Mouse (Mus musculus) CH12.LX (cell line): ENCODE measurements around the gene Cplx1. TPM values are rescaled to one million over a fixed set of nuclear protein-coding genes. Genes with fewer than 3 reads are reported as not detected.

Experiments
- DNase-seq: peaks from one replicate; pipeline ENCODE4 v3.0.0-alpha.2; 2013; ENCODE audit errors: extremely low read depth
- H3K27ac ChIP-seq: 2 replicates; pipeline ENCODE4 v1.5.1; 2012; ENCODE audit warnings: low read depth, mild to moderate bottlenecking, control low read depth, moderate library complexity; ENCODE audit not compliant: insufficient read depth
- H3K27me3 ChIP-seq: replicated peaks from 2 replicates; pipeline ENCODE3; 2012; ENCODE audit warnings: inconsistent platforms
- H3K36me3 ChIP-seq, 2 experiments: replicated peaks in 1 of 2; 2 replicates each; pipeline versions ENCODE3 to v1.6.1; 2012; ENCODE audit warnings: inconsistent platforms in 1 of 2, low read length in 1 of 2, mild to moderate bottlenecking in 1 of 2, mixed read lengths in 1 of 2, moderate library complexity in 1 of 2; ENCODE audit not compliant: control insufficient read depth in 1 of 2, insufficient read depth in 1 of 2
- H3K4me1 ChIP-seq, 2 experiments: 2 replicates each; pipeline ENCODE4 v1.6.1; 2012; ENCODE audit warnings: inconsistent platforms in 1 of 2, moderate library complexity in 1 of 2; ENCODE audit not compliant: insufficient read depth in 2 of 2, control insufficient read depth in 1 of 2
- H3K4me2 ChIP-seq: 2 replicates; pipeline ENCODE4 v1.6.1; 2012; ENCODE audit warnings: low read depth, mild to moderate bottlenecking, control low read depth; ENCODE audit not compliant: poor library complexity, insufficient read depth, severe bottlenecking
- H3K4me3 ChIP-seq, 3 experiments: fragments of 150-350 bp in 1 of 3; sonication (generic) in 1 of 3; replicated peaks in 1 of 3; 2 replicates each; pipeline versions ENCODE3 to v1.5.1; 2011 to 2012; ENCODE audit warnings: low read depth in 2 of 3, low read length in 2 of 3, mild to moderate bottlenecking in 2 of 3, moderate library complexity in 2 of 3, control low read depth in 1 of 3, improper control_type of control experiment in 1 of 3, inconsistent platforms in 1 of 3, mixed read lengths in 1 of 3; ENCODE audit not compliant: poor library complexity in 1 of 3
- H3K79me2 ChIP-seq: replicated peaks from 2 replicates; pipeline ENCODE4 v1.6.1; 2012; ENCODE audit warnings: mild to moderate bottlenecking, moderate library complexity; ENCODE audit not compliant: control insufficient read depth, poor library complexity, insufficient read depth, severe bottlenecking; ENCODE audit errors: extremely low read depth
- H3K9ac ChIP-seq: 2 replicates; pipeline ENCODE4 v1.6.1; 2012; ENCODE audit warnings: low read depth, mild to moderate bottlenecking, control low read depth, moderate library complexity; ENCODE audit not compliant: insufficient read depth
- H3K9me3 ChIP-seq: replicated peaks from 2 replicates; pipeline ENCODE3; 2012; ENCODE audit warnings: low read length, inconsistent platforms, mixed read lengths
- CTCF ChIP-seq, 2 experiments: IDR thresholded peaks in 1 of 2; conservative IDR thresholded peaks in 1 of 2; 2 replicates each; pipeline ENCODE4 v1.5.1; 2011 to 2012; ENCODE audit warnings: low read depth in 2 of 2, low read length in 2 of 2, improper control_type of control experiment in 1 of 2, inconsistent platforms in 1 of 2, mild to moderate bottlenecking in 1 of 2, moderate library complexity in 1 of 2
- ELF1 ChIP-seq: IDR thresholded peaks from 2 replicates; pipeline ENCODE4 v1.6.1; 2014; ENCODE audit warnings: low read depth, mild to moderate bottlenecking, inconsistent platforms, low read length, improper control_type of control experiment
- ETS1 ChIP-seq: conservative IDR thresholded peaks from 2 replicates; pipeline ENCODE4 v1.6.1; 2012; ENCODE audit warnings: low read depth, mild to moderate bottlenecking, inconsistent platforms, low read length, improper control_type of control experiment, moderate library complexity
- GABPA ChIP-seq: IDR thresholded peaks from 2 replicates; pipeline ENCODE4 v1.6.1; 2012; ENCODE audit warnings: low read depth, low read length, improper control_type of control experiment, inconsistent platforms; ENCODE audit not compliant: insufficient replicate concordance
- HCFC1 ChIP-seq: IDR thresholded peaks from 2 replicates; pipeline ENCODE4 v1.6.1; 2012; ENCODE audit warnings: low read depth, mild to moderate bottlenecking, inconsistent platforms, low read length, improper control_type of control experiment
- JUN ChIP-seq: IDR thresholded peaks from 2 replicates; pipeline ENCODE4 v1.6.1; 2011; ENCODE audit warnings: low read depth, mild to moderate bottlenecking, low read length, improper control_type of control experiment, moderate library complexity; ENCODE audit not compliant: insufficient read depth
- KAT2A ChIP-seq: IDR thresholded peaks from 2 replicates; pipeline ENCODE4 v1.6.1; 2012; ENCODE audit warnings: low read length, improper control_type of control experiment, inconsistent platforms; ENCODE audit not compliant: insufficient replicate concordance
- MAFK ChIP-seq: IDR thresholded peaks from 2 replicates; pipeline ENCODE4 v1.6.1; 2011; ENCODE audit warnings: low read length, improper control_type of control experiment; ENCODE audit not compliant: insufficient replicate concordance
- MAX ChIP-seq: IDR thresholded peaks from 2 replicates; pipeline ENCODE4 v1.6.1; 2011; ENCODE audit warnings: low read length, improper control_type of control experiment
- MEF2A ChIP-seq: IDR thresholded peaks from 2 replicates; pipeline ENCODE4 v1.6.1; 2014; ENCODE audit warnings: low read depth, mild to moderate bottlenecking, inconsistent platforms, low read length, improper control_type of control experiment, borderline replicate concordance
- MXI1 ChIP-seq: IDR thresholded peaks from 2 replicates; pipeline ENCODE4 v1.6.1; 2011; ENCODE audit warnings: mild to moderate bottlenecking, low read depth, low read length, improper control_type of control experiment
- MYC ChIP-seq: IDR thresholded peaks from 2 replicates; pipeline ENCODE4 v1.6.1; 2011; ENCODE audit warnings: low read depth, mild to moderate bottlenecking, improper control_type of control experiment, low read length
- NELFE ChIP-seq: IDR thresholded peaks from 2 replicates; pipeline ENCODE4 v1.6.1; 2011; ENCODE audit warnings: low read depth, low read length, improper control_type of control experiment
- NRF1 ChIP-seq: IDR thresholded peaks from 2 replicates; pipeline ENCODE4 v1.6.1; 2014; ENCODE audit warnings: low read depth, mild to moderate bottlenecking, inconsistent platforms, low read length, improper control_type of control experiment, moderate library complexity
- PAX5 ChIP-seq: IDR thresholded peaks from 2 replicates; pipeline ENCODE4 v1.6.1; 2012; ENCODE audit warnings: low read length, inconsistent platforms, mixed read lengths
- RAD21 ChIP-seq: IDR thresholded peaks from 2 replicates; pipeline ENCODE4 v1.6.1; 2011; ENCODE audit warnings: low read depth, mild to moderate bottlenecking, low read length, improper control_type of control experiment, moderate library complexity
- RCOR1 ChIP-seq: conservative IDR thresholded peaks from 2 replicates; pipeline ENCODE4 v1.6.1; 2012; ENCODE audit warnings: low read depth, mild to moderate bottlenecking, inconsistent platforms, low read length, improper control_type of control experiment
- SIN3A ChIP-seq: IDR thresholded peaks from 2 replicates; pipeline ENCODE4 v1.6.1; 2012; ENCODE audit warnings: low read length, improper control_type of control experiment, inconsistent platforms
- SMC3 ChIP-seq: IDR thresholded peaks from 2 replicates; pipeline ENCODE4 v1.6.1; 2011; ENCODE audit warnings: low read depth, low read length, improper control_type of control experiment
- TBP ChIP-seq: conservative IDR thresholded peaks from 2 replicates; pipeline ENCODE4 v1.6.1; 2011; ENCODE audit warnings: low read depth, low read length, improper control_type of control experiment
- TCF12 ChIP-seq: IDR thresholded peaks from 2 replicates; pipeline ENCODE4 v1.6.1; 2014; ENCODE audit warnings: low read depth, mild to moderate bottlenecking, inconsistent platforms, low read length, improper control_type of control experiment
- USF1 ChIP-seq: IDR thresholded peaks from 2 replicates; pipeline ENCODE4 v1.6.1; 2014; ENCODE audit warnings: low read depth, mild to moderate bottlenecking, inconsistent platforms, low read length, improper control_type of control experiment
- ZC3H11A ChIP-seq: IDR thresholded peaks from 2 replicates; pipeline ENCODE4 v1.6.1; 2012; ENCODE audit warnings: low read depth, mild to moderate bottlenecking, inconsistent platforms, low read length, improper control_type of control experiment
- ZKSCAN1 ChIP-seq: IDR thresholded peaks from 2 replicates; pipeline ENCODE4 v1.6.1; 2012; ENCODE audit warnings: low read depth, inconsistent platforms, low read length, improper control_type of control experiment, borderline replicate concordance
- ZMIZ1 ChIP-seq: IDR thresholded peaks from 2 replicates; pipeline ENCODE4 v1.6.1; 2012; ENCODE audit warnings: low read depth, mild to moderate bottlenecking, inconsistent platforms, low read length, improper control_type of control experiment
- dilution Hi-C: fragments of 300-500 bp; cut with MboI; formaldehyde crosslinking; loops from 2 replicates; pipeline ENCODE4 v1.14.3; 2020; ENCODE audit warnings: low sequenced_read_pairs; ENCODE audit not compliant: extremely low pct_unique_long_range_greater_than_20kb, extremely low pct_ligation_motif_present
- in situ Hi-C: fragments of 300-500 bp; cut with MboI; formaldehyde crosslinking; loops from 3 replicates; pipeline ENCODE4 v1.14.3; 2019; ENCODE audit warnings: low sequenced_read_pairs, low pct_ligation_motif_present, low pct_unique_long_range_greater_than_20kb, mixed read lengths
- polyA plus RNA-seq: library from polyadenylated mRNA; unstranded; fragments of >175 nt; gene quantifications from 2 replicates; pipeline ENCODE4 v1.2.1, GENCODE M21; 2012; ENCODE audit warnings: low read depth; ENCODE audit not compliant: insufficient read length
- total RNA-seq, 2 experiments: library from RNA; depleted of rRNA; stranded (reverse); fragments of 300-350 nt in 1 of 2; fragments of >200 nt in 1 of 2; gene quantifications; 2 replicates each; pipeline ENCODE4 v1.2.3; 2012 to 2014

Cplx1 gene
- total and polyA plus RNA-seq, 3 experiments = not detected

DNA sequence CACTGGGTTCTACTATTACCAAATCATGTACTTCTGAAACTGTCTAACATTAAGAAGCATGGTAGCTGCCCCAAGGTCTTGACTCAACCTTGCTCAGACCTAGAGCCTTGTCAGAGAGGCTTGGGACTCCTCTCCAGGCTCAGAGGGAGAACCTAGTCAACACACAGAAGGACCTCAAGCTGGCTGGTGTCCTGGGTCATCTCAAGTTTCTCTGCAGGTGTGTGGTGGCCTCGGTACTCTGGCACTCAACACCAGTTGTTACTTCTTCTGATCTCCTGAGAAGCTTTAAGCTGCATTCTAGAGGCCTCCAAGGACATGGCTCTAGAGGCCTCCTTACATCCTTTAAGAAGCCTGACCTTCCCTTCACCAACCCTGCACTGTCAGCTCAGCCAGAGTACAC lies 4.2 kb upstream of the Cplx1 start:
- Histone ChIP-seq H3K9me3 (no peaks in the 10 kb centered on the region), H3K4me2 (no peak overlapping the region), H3K27ac (no peak overlapping the region), H3K9ac (no peak overlapping the region), H3K36me3 (no peaks in the 10 kb centered on the region), H3K4me3 (no peak overlapping the region), H3K4me1 (no peaks in the 10 kb centered on the region), H3K27me3 (peaks cover 38% of the 10 kb centered on the region), H3K79me2 (no peaks in the 10 kb centered on the region)
- no peak for DNase-seq
- no peak for TF ChIP-seq KAT2A
- TF ChIP-seq SIN3A = no peak
- no peak for TF ChIP-seq RCOR1
- no peak for TF ChIP-seq SMC3
- no peak for TF ChIP-seq GABPA
- no peak for TF ChIP-seq ZC3H11A
- no peak for TF ChIP-seq ZKSCAN1
- no peak for TF ChIP-seq ELF1
- TF ChIP-seq CTCF (conservative IDR thresholded peaks at IDR 0.05 in 1 of 2, IDR thresholded peaks at IDR 0.05 in 1 of 2; ENCODE audit: low read depth in 2 of 2, low read length in 2 of 2) = no peak
- no peak for TF ChIP-seq NRF1
- no peak for TF ChIP-seq MAFK
- TF ChIP-seq RAD21 = no peak
- TF ChIP-seq TCF12 = no peak
- TF ChIP-seq ETS1 = no peak
- no peak for TF ChIP-seq PAX5
- TF ChIP-seq JUN = no peak
- in situ Hi-C loops (no loop called here), dilution Hi-C loops (no loop called here)

- in situ Hi-C loops (no loop called here), dilution Hi-C loops (no loop called here)
- H3K9ac ChIP-seq = no peak overlapping the region
- TF ChIP-seq PAX5 (no peak), MXI1 (no peak), USF1 (no peak), CTCF (conservative IDR thresholded peaks at IDR 0.05 in 1 of 2, IDR thresholded peaks at IDR 0.05 in 1 of 2; ENCODE audit: low read depth in 2 of 2, low read length in 2 of 2) (no peak), NELFE (no peak), KAT2A (no peak), MAX (no peak), MEF2A (no peak), ZMIZ1 (no peak), MYC (no peak), TBP (no peak), HCFC1 (no peak), MAFK (no peak), JUN (no peak)
- no peaks in the 10 kb centered on the region for H3K79me2 ChIP-seq
- no peaks in the 10 kb centered on the region for H3K9me3 ChIP-seq
- no peak overlapping the region for H3K4me2 ChIP-seq
- H3K4me3 ChIP-seq = no peak overlapping the region
- H3K27me3 ChIP-seq = peaks cover 59% of the 10 kb centered on the region
- H3K4me1 ChIP-seq = no peaks in the 10 kb centered on the region
- no peaks in the 10 kb centered on the region for H3K36me3 ChIP-seq
- DNase-seq = no peak
- no peak overlapping the region for H3K27ac ChIP-seq
These were observed 377 bp upstream of the Cplx1 start for GRCm38 (mm10) chr5:108550207-108550594.
